Mouse (Mus musculus) heart, postnatal 10 days (tissue): ENCODE data around the gene Zc3hav1l. TPM values are rescaled to one million over a fixed set of nuclear protein-coding genes. Genes with fewer than 3 reads are reported as not detected.

Experiments used
- DNase-seq, 2 experiments: peaks; one replicate each; pipeline ENCODE4 v3.0.0; 2021
- intact Hi-C: fragments of 180-260 bp; cut with DNase I; formaldehyde crosslinking; loops from one replicate; pipeline ENCODE4 v1.15.1; 2025
- total RNA-seq, 2 experiments: library from RNA; stranded (reverse); gene quantifications; 2 replicates each; pipeline ENCODE4 v1.2.3; 2021

Zc3hav1l gene
- total RNA-seq, 2 experiments from 2014 or later, result 5.7 to 7.6 TPM

DNA sequence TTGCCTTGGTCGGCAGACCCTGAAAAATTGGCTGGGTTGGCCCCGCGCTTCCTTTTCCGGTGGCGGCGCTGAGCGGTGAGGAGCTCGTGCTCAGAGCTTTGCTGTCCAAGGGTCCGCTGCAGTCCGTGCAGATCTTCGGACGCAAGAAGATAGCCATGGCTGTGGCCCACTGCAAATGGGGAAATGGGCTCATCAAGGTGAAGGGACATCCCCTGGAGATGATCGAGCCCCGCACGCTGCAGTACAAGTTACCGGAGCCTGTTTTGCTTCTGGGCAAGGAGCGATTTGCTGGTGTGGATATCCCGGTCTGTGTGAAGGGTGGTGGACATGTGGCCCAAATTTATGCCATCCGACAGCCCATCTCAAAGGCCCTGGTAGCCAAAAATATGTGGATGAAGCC, 14.6 kb downstream of the Zc3hav1l start:
- no peak for DNase-seq
- intact Hi-C loops, result no loop called here

DNA sequence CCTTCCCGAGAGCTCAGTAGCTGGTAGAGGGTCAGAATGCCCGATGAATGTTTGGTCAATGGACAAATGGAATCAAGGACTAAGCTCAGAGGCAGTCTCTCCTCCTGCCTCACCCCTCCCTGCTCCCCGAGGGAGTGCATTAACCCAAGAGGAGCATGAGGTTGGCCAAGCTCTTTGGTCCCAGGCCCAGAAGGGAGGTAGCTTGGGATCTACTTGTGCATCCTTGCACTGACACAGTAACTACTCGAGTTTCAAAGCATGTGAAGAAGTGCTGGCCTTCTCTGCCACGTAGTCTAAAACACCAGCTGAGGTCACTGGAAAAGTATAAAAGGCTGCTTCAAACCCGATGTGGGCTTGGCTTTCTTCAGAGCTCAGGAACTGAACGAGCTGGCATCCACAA, 34.6 kb downstream of the Zc3hav1l start:
- no peak for DNase-seq
- intact Hi-C loops, result no loop called here

DNA sequence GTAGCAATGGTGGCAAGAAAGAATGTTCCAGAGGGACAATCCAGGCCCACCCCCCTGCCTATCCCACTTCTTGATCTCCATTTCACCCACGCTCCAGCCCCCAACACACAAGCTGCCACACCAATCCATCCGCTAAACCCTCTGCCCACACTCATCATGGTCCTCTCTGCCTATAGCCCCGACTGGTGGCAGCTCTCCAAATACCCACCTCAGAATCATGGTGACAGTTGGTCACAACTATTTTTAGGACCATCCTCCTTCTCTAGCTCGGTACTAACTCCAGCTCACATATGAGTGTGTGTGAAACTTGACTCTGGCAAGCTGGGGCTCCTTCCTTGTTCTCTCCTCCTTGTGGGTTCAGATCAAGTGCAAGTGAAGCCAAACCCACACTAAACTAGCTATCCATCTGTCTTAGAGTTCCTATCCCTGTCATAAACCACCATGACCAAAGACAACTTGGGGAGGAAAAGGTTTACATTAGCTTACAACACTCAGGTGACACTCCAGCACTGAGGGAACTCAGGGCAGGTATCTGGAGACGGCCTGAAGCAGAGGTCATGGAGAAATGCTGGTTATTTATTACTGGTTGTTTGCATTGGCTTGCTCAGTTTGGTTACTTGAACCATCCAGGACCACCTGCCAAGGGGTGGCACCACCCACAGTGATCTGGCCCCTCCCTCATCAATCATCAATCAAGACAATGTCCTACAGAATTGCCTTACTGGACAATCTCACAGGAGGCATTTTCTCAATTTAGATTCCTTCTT, 35.5 kb downstream of the Zc3hav1l start:
- intact Hi-C loops, result no loop called here
- no peak for DNase-seq

- intact Hi-C loops, result no loop called here
These were observed 37.2 kb downstream of the Zc3hav1l start for GRCm38 (mm10) chr6:38261877-38262276.

DNA sequence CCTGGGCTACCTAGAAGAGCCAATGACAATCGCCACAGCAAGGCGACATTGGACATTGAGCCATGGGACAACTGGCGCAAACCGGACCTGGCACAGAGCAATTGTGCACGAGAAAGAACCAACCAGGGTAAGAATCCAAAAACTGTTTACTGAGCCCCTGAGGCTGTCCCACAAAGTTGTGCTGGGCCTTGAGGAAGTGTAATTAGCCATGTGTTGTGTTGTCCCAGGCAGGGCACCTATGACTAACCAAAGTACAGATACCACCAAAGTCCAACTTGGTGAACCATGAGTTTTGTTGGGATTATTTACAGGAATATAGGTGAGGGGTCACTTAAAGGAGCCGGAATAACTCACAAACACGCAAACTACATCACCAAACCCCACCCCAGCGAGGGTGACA, 41.6 kb downstream of the Zc3hav1l start:
- intact Hi-C loops, result no loop called here
- no peak for DNase-seq

More at GRCm38 (mm10) chr6:38261877-38262276, 37.2 kb downstream of the Zc3hav1l start:
- no peak for DNase-seq

- intact Hi-C loops, result no loop called here
- DNase-seq, result no peak
These were observed 42.3 kb downstream of the Zc3hav1l start for GRCm38 (mm10) chr6:38256793-38257192.

GRCm38 (mm10) chr6:38255794-38256193, 43.3 kb downstream of the Zc3hav1l start:
- intact Hi-C loops, result loop anchor here (2.0 kb wide), 1 partner anchor 97 kb away; no protein-coding TSS in a partner anchor
- DNase-seq, result no peak

DNA sequence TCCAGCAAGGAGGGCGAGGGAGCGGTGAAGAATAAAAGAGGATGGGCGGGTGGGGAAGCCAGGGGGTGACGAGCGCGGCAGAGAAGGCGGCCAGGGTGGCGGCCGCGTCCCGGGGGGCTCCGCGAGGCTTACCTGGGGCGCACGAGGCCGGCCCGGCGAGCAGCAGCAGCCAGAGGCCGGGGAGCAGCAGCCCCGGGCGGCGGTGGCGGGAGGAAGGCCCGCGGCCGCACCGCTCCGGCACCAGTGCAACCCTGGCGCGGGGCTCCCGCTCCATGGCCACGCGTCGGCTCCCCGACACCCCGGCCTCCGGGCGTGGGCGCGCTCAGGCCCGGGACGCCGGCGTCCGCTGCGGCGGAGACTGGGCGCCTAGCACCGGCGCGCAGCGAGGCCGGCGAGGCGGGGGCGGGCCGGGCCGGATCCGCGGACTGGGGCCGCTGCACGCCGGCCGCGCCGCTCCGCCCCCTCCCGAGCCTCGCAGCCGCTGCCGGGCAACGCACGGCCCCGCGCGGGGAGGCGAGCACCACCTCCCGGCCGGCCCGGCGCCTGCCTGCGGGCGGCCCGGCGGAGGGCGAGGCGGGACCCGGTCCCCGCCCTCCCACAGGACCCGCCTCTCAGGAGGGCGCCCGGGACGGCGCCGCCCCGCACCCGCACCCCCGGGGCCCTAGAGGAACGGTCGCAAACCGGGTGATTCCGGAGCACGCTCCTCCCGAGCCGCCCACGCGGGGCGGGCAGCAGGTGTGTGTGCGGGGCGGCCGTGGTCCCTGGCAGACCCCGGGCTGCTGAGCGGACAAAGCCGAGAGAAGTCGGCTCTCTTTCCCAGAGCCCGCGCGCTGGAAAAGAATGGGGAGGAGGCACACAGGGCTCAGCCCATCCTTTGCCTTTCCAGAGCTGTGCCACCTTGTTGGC, 45.1 kb downstream of the Zc3hav1l start, which contains the start of gene D630045J12Rik:
TSS of gene D630045J12Rik (minus strand) at position 274 of the 906 bp plus-strand sequence.
- intact Hi-C loops, result loop anchor here (2.0 kb wide), 1 partner anchor 95 kb away; no protein-coding TSS in a partner anchor

GRCm38 (mm10) chr6:38252766-38253735, 46.0 kb downstream of the Zc3hav1l start:
- DNase-seq, result peak; percentile 9 to 35
- intact Hi-C loops, result no loop called here

More for the DNA sequence above, 45.1 kb downstream of the Zc3hav1l start, which contains the start of gene D630045J12Rik:
- peak; percentile 76 to 82 for DNase-seq

DNA sequence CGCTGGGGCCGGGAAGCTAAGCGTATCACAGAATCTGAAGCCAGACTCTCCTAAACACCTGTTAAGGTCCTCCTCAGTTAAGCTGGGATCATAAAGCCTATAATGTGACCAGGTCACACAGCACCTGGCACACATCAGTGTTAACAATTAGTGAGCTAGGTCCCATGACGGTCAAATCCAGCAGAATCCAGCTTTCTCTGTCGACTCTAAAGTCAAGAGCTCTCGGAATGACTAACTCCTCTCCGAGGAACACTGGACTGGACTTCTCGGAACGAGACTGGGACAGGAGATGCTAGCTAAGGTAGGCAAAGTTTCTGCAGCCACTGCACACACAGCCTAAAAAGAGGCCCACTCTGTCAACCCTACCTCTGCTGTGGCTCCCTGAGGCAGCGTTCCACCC, 46.9 kb downstream of the Zc3hav1l start:
- intact Hi-C loops, result no loop called here
- no peak for DNase-seq

GRCm38 (mm10) chr6:38251464-38251863, 47.6 kb downstream of the Zc3hav1l start:
- intact Hi-C loops, result no loop called here
- DNase-seq, result no peak

GRCm38 (mm10) chr6:38247362-38247761, 51.7 kb downstream of the Zc3hav1l start:
- intact Hi-C loops, result no loop called here
- no peak for DNase-seq

- no peak for DNase-seq
- intact Hi-C loops, result no loop called here
These were observed 54.3 kb downstream of the Zc3hav1l start for GRCm38 (mm10) chr6:38244806-38245205.

DNA sequence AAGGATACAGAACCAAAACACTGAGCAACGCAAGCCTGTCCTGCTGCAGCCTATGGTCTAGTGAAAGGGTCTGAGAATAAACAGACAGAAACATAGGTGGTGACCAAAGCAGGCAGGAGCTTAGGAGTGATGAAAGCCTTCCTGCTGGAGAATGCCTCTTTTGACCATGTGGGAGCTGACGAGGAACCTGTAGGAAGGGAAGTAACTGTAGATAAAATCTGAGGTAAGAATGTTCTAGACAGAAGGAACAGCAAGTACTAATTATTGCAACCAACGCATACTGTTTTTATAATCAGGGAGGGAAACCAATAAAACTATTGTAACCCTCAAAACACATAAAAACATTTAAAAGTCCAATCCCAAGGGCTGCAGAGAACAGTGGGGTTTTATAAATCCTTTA, 54.9 kb downstream of the Zc3hav1l start:
- no peak for DNase-seq
- intact Hi-C loops, result no loop called here

DNA sequence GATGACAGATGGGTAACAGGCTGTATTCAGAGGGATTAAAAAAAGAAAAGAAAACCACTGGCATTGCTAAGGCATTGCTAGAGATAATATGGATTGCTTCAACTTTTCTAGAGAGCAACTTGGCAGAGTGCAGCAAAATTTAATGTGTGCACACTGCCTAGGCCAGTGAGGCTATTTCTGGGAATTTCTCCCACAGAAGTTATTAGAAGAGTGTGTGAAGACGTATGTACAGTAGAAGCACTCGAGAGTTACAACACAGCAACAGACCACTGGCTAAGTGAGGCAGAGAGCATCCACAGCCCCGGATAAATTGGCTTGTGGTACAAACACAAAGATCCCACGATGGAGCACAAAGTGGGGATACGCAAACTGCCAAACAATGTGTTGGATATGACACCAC, 56.2 kb downstream of the Zc3hav1l start:
- DNase-seq, result no peak
- intact Hi-C loops, result no loop called here

GRCm38 (mm10) chr6:38242295-38242830, 56.7 kb downstream of the Zc3hav1l start:
- DNase-seq, result no peak
- intact Hi-C loops, result no loop called here

- intact Hi-C loops, result no loop called here
- DNase-seq, result no peak
These were observed 57.6 kb downstream of the Zc3hav1l start for GRCm38 (mm10) chr6:38241508-38241907.

DNA sequence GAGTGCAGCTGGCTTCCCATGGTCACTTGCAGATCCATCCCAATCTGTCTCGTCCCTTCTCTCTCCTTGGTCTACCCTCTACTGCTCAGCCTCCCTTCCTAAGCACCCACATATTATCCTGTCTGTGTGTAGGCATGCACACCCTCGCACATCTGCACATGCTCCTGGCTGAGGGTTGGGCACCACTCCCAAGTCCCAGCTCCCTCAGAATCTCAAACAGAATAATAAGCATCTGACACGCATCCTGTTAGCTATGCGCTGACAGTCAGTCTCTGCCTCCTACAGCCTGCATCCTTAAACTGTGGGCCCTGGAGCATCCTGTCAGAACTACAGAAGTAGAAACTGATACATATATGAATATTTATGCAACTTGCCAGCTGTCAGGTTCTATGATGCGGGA, 58.4 kb downstream of the Zc3hav1l start:
- intact Hi-C loops, result no loop called here

GRCm38 (mm10) chr6:38238382-38238781, 60.7 kb downstream of the Zc3hav1l start:
- intact Hi-C loops, result no loop called here
- DNase-seq, result no peak

More for the DNA sequence above, 58.4 kb downstream of the Zc3hav1l start:
- no peak for DNase-seq
